Mouse (Mus musculus) cerebellum, adult 2 months (tissue): ENCODE data around the gene Spsb4.

Source experiments
- CTCF ChIP-seq: fragments of 200-500 bp; IDR thresholded peaks from 2 replicates; pipeline ENCODE4 v1.5.1; 2011; ENCODE audit warnings: low read depth, mild to moderate bottlenecking, control low read depth, low read length, moderate library complexity, borderline replicate concordance; ENCODE audit not compliant: insufficient read depth
- POLR2A ChIP-seq: fragments of 200-500 bp; IDR thresholded peaks from 2 replicates; pipeline ENCODE4 v1.6.1; 2011; ENCODE audit warnings: low read length, control low read depth, borderline replicate concordance; ENCODE audit not compliant: insufficient read depth

- TF ChIP-seq CTCF = no peak
- no peak for TF ChIP-seq POLR2A
These were observed 45.5 kb upstream of the Spsb4 start for GRCm38 (mm10) chr9:97064161-97064560.
